Mouse (Mus musculus): ENCODE data around the gene Lbx2. TPM values are rescaled to one million over a fixed set of nuclear protein-coding genes. Genes with fewer than 3 reads are reported as not detected.

Lbx2 gene
- polyA plus RNA-seq, 1 experiment from 2014 or later, result 0.55 TPM

DNA sequence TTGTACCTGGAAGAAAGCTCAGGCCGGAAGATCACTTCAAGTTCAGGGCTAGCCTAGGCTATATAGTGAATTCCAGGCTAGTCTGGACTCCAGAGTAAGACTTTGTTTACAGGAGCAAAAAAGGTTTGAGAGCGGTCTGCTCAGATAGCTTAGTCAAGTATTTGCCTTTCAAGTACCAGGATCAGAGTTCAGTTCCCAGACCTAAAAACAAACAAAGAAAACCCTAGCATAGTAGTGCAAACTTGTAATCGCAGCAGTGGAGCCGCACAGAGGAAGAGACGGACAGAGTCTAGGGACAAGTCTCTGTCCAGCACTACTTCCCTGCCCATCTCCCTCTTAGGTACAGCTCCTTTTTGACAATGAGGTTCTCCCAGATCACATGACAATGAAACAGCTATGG is 6.0 kb upstream of the Lbx2 start:
- peaks cover 13% of the 10 kb centered on the region for H3K4me1 ChIP-seq
- no peak overlapping the region for H3K27ac ChIP-seq
- no peaks in the 10 kb centered on the region for H3K9me3 ChIP-seq
- peaks cover 29% of the 10 kb centered on the region for H3K36me3 ChIP-seq
- WGBS, result 93% methylated on average over 5 of the region's 5 CpGs
- H3K27me3 ChIP-seq (ENCODE audit: insufficient read depth, poor library complexity, severe bottlenecking), result peaks cover 73% of the 10 kb centered on the region
- no peak for DNase-seq (ENCODE audit: low spot score)
- H3K4me3 ChIP-seq, result no peak overlapping the region

DNA sequence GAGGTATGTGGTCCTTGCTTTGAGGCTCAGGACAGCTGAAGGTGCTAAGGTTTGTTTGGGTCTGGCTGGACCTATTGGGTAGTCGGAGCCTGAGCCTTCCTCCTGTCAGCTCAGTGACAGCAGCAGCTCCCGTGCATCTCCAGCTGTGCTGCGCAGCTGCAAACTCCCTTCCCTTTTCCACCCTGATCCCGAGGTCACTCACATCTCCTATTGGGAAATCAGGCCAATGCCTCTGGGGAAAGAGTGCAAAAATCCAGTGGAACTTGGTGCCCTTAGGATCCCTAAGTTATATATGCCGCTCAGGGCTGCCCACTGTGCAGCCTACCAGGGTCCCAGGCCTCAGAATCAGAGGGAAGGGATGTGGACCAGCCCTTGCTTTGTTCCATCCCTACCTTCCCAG is 2.7 kb upstream of the Lbx2 start:
- Histone ChIP-seq H3K36me3 (peaks cover 29% of the 10 kb centered on the region), H3K27me3 (ENCODE audit: insufficient read depth, poor library complexity, severe bottlenecking) (peaks cover 85% of the 10 kb centered on the region), H3K27ac (no peak overlapping the region), H3K4me1 (peaks cover 39% of the 10 kb centered on the region), H3K9me3 (no peaks in the 10 kb centered on the region), H3K4me3 (no peak overlapping the region)
- 11% methylated on average over 5 of the region's 5 CpGs for WGBS
- no peak for DNase-seq (ENCODE audit: low spot score)

DNA sequence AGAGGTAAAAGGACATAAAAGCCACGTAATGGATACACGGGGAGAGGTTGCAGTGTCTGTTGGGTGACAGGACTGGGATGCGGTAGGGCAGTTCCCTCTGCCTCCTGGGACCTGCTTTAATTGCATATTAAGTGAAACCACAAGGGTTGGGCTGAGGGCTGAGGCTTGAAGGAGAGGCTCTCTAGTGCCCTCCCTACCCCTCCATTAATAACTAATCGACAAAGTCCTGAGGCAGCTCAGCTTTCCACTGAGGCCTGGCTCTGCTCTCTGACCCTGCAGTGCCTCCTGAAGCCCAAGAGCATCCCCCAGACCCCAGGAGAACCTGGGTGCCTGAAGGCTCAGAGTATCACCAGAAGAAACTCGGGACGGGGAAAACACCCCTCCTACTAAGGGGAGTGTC is 1.7 kb upstream of the Lbx2 start:
- peaks cover 32% of the 10 kb centered on the region for H3K4me1 ChIP-seq
- H3K27me3 ChIP-seq (ENCODE audit: insufficient read depth, poor library complexity, severe bottlenecking), result peaks cover 92% of the 10 kb centered on the region
- H3K4me3 ChIP-seq, result no peak overlapping the region
- H3K27ac ChIP-seq, result no peak overlapping the region
- 9% methylated on average over 6 of the region's 6 CpGs for WGBS
- DNase-seq (ENCODE audit: low spot score), result no peak
- H3K9me3 ChIP-seq, result no peaks in the 10 kb centered on the region
- peaks cover 29% of the 10 kb centered on the region for H3K36me3 ChIP-seq

DNA sequence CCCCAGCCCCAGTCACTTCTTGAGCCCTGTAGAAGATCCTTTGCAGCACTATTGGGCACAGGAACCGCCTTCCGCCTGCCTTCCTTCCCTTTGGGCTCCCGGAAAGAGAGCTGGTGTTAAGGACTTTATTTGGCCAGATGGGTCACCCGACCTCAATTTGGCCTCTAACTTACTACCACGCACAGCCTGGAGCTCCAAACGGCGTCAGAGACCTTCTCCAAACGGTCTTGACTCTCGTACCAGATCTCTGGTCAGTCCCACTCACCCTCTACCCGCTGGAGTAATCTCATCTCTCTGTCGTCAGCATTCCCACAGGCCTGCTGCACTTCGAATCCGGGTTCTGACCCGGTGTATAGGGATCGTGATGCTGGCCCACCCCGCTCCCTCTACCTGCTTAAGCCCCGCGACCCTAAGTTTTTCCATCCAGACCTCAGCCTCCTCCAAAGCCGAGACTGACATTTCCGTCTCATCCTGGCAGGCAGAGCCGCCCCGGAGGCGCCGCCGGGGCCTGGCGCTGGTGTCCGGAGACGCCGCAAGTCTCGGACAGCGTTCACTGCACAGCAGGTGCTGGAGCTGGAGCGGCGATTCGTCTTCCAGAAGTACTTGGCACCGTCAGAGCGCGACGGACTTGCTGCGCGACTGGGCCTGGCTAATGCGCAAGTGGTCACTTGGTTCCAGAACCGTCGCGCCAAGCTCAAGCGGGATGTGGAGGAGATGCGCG is 1.2 kb downstream of the Lbx2 start:
- peaks cover 29% of the 10 kb centered on the region for H3K4me1 ChIP-seq
- H3K4me3 ChIP-seq, result peak overlapping the region; percentile 55
- H3K27me3 ChIP-seq (ENCODE audit: insufficient read depth, poor library complexity, severe bottlenecking), result peaks cover 79% of the 10 kb centered on the region
- WGBS, result 2% methylated on average over 47 of the region's 47 CpGs
- no peak for DNase-seq (ENCODE audit: low spot score)
- H3K9me3 ChIP-seq, result no peaks in the 10 kb centered on the region
- H3K27ac ChIP-seq, result no peak overlapping the region; the same call in 1 of the 2 replicates
- peaks cover 3% of the 10 kb centered on the region for H3K36me3 ChIP-seq

DNA sequence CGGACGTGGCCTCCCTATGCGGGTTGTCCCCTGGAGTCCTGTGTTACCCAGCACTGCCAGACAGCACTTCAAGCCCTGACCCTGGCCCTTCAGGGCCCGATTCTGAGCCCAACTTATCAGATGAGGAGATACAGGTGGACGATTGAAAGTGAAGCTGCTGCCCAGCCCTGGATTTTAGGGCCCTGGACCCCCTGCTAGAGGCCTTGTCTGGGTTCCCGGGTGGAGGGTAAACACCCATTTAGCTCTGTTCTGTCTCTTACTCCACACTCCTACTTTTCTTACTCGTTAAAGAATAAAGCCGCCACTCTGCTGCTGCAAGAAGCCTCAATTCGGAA is 1.7 kb downstream of the Lbx2 start:
- Histone ChIP-seq H3K36me3 (no peaks in the 10 kb centered on the region), H3K9me3 (no peaks in the 10 kb centered on the region), H3K4me1 (peaks cover 29% of the 10 kb centered on the region), H3K27ac (no peak overlapping the region), H3K4me3 (peak overlapping the region; percentile 55), H3K27me3 (ENCODE audit: insufficient read depth, poor library complexity, severe bottlenecking) (peaks cover 79% of the 10 kb centered on the region)
- 10% methylated on average over 9 of the region's 9 CpGs for WGBS
- DNase-seq (ENCODE audit: low spot score), result no peak

DNA sequence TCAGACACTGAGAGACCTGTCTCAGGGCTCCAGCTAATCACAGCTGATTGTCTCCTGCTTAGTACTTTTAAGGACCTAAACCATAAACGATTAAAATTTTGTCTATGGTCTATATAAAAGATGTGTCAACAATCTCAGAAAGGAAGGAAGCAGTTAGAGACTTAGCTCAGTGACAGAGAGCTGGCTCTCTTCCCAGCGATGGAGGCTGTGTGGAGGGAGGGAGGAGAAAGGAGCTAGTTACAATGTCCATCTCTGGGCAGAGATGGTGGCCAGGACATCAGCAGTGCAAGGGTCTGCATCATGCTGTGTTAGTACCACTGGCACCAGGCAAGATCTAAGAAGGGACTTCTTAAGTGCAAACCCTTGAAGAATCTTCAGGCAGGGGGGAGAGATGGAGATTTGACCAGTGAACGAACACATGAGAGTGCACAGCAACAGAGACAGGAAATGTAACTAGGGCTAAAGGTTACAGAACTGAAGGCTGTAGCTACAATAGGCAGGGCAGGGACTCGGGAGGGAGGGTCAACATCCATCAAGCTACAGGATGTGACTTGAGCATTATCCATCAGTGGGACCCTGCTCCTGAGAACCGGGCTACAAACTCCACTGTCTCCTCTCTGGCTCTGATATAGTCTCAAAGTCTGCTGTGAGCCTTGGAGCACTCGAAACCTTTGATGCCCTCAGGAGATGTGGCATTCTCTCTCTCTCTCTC is 6.4 kb downstream of the Lbx2 start:
- peaks cover 54% of the 10 kb centered on the region for H3K27me3 ChIP-seq (ENCODE audit: insufficient read depth, poor library complexity, severe bottlenecking)
- no peaks in the 10 kb centered on the region for H3K9me3 ChIP-seq
- no peak for DNase-seq (ENCODE audit: low spot score)
- 33% methylated on average over 6 of the region's 6 CpGs for WGBS
- no peaks in the 10 kb centered on the region for H3K36me3 ChIP-seq
- no peak overlapping the region for H3K27ac ChIP-seq
- H3K4me3 ChIP-seq, result no peak overlapping the region
- peaks cover 12% of the 10 kb centered on the region for H3K4me1 ChIP-seq

DNA sequence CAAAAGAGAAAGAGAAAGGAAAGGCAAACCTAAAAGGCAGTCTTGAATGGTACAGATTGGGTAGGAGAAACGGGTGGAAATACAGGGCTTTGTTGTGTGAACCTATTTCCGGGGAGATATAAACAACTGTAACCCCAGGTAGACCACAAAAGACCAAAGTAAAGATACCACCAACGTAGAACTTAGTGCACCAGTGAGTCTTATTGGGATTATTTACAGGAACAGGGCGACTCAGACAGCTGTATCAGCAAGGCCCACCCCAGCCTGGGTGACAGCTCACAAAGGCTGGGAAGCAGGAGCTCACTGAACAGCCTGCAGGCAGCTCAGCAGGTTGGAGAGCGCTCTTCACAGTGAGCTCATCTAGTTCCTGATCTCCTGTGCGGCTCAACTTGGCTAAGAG is 9.8 kb downstream of the Lbx2 start:
- WGBS, result 43% methylated on average over 6 of the region's 6 CpGs
- no peak overlapping the region for H3K4me3 ChIP-seq
- no peaks in the 10 kb centered on the region for H3K36me3 ChIP-seq
- DNase-seq (ENCODE audit: low spot score), result no peak
- H3K27ac ChIP-seq, result no peak overlapping the region
- H3K27me3 ChIP-seq (ENCODE audit: insufficient read depth, poor library complexity, severe bottlenecking), result peaks cover 37% of the 10 kb centered on the region; the same call in 1 of the 2 replicates
- no peaks in the 10 kb centered on the region for H3K9me3 ChIP-seq
- peaks cover 3% of the 10 kb centered on the region; the same call in 1 of the 2 replicates for H3K4me1 ChIP-seq

DNA sequence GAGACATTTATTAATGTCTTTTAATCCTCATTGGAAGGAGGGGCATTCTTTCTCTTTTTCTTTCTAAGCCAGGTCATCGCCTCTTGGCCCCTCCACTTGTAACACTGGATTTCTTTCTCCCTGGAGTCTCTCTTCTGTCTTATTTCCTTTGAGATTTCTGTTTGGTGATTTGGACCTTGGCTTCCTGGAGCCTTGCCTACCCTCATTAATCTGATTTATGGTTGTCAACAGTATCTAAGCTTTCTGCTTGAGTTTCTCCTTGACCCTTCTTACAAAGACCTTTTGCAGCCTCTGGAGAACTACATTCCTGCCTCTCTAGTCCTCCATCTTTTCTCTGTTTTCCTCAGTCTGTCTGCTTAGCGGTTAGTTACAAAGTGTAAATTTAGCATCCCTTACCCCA is 12.2 kb downstream of the Lbx2 start:
- Histone ChIP-seq H3K36me3 (no peaks in the 10 kb centered on the region), H3K4me1 (peaks cover 23% of the 10 kb centered on the region), H3K9me3 (no peaks in the 10 kb centered on the region), H3K27ac (no peak overlapping the region), H3K4me3 (no peak overlapping the region), H3K27me3 (ENCODE audit: insufficient read depth, poor library complexity, severe bottlenecking) (peaks cover 38% of the 10 kb centered on the region; the same call in 1 of the 2 replicates)
- DNase-seq (ENCODE audit: low spot score), result no peak
- 79% methylated on average over 2 of the region's 2 CpGs for WGBS

DNA sequence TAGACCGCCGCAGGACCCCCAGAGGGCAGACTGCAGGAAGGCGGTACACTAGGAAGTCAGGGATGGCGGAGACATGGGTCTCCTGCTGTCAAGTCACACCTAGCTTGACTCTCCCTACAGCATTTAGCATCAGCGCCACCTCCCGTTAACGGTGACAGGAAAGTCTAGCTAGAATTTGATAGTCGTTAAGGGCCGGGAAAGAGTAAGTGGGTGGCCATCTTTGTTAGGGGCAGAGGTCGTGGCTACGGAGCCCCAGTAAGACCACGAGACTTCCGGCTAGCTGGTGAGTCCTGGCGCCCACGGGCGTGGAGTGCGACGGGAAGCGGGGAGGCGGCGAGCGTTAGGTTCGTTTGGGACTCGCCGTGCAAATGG is 15.1 kb downstream of the Lbx2 start, which contains the start of the genes Ccdc142 and Gm42688:
Ccdc142 (plus strand) TSS at position 286 of the 372 bp plus-strand sequence.
Gm42688 (plus strand) TSS at position 302 of the 372 bp plus-strand sequence.
- H3K36me3 ChIP-seq, result 0 out of 2 replicates have a peak, but pooled peaks cover 2% of the 10 kb centered on the region
- H3K27me3 ChIP-seq (ENCODE audit: insufficient read depth, poor library complexity, severe bottlenecking), result peaks cover 23% of the 10 kb centered on the region; the same call in 1 of the 2 replicates
- H3K27ac ChIP-seq, result peak within 1 kb of the TSS; percentile 93
- peaks cover 24% of the 10 kb centered on the region for H3K4me1 ChIP-seq
- H3K9me3 ChIP-seq, result no peaks in the 10 kb centered on the region
- peak within 1 kb of the TSS; percentile 79 for H3K4me3 ChIP-seq
- WGBS, result under 1% methylated on average over 25 of the region's 25 CpGs
- peak; percentile 94 for DNase-seq (ENCODE audit: low spot score)

DNA sequence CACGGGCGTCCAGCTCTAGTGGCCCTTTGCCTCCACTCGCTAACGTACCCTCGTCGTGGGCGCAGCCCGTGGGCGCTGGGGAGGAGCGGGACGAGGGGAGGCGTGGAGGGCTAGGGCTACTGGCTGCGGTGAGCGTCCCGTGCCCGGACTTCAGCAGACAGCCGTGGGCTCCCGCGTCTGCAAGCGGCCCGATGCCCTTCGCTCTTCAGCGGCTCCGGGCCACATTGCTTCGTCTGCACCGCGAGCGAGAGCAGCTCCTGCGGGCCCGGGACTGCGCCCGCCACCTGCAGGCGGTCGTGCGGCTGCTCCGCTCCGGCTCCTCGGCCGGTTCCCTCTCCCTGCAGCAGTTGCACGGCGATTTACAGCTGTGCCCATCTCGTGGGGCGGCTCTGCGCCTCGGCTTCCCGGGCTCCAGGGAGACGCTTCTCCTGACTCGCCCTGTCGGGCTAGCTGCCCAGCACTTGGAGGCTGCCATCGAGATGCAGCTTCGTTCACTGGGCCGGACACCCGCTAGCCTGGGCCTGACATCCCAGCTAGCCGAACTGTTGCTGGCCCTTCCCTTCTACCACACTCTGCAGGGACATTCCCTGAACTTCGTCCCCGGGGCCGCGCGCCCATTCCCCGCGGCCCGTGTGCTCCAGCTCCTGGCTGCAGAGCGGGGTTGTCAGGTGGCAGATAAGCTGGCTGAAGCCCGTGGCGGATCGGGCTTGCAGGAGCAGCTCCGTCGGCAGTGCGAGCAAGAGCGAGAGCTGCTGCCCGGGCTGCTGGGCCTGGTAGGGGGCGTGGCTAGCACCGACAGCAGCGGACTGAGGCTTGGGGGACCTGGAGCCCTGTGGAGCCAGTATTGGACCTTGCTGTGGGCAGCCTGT is 15.8 kb downstream of the Lbx2 start:
- H3K27me3 ChIP-seq (ENCODE audit: insufficient read depth, poor library complexity, severe bottlenecking), result peaks cover 20% of the 10 kb centered on the region; the same call in 1 of the 2 replicates
- under 1% methylated on average over 74 of the region's 74 CpGs for WGBS
- peak overlapping the region; percentile 93 for H3K27ac ChIP-seq
- H3K4me1 ChIP-seq, result peaks cover 24% of the 10 kb centered on the region
- DNase-seq (ENCODE audit: low spot score), result peak; percentile 88
- H3K4me3 ChIP-seq, result peak overlapping the region; percentile 79
- 0 out of 2 replicates have a peak, but pooled peaks cover 5% of the 10 kb centered on the region for H3K36me3 ChIP-seq
- no peaks in the 10 kb centered on the region for H3K9me3 ChIP-seq

DNA sequence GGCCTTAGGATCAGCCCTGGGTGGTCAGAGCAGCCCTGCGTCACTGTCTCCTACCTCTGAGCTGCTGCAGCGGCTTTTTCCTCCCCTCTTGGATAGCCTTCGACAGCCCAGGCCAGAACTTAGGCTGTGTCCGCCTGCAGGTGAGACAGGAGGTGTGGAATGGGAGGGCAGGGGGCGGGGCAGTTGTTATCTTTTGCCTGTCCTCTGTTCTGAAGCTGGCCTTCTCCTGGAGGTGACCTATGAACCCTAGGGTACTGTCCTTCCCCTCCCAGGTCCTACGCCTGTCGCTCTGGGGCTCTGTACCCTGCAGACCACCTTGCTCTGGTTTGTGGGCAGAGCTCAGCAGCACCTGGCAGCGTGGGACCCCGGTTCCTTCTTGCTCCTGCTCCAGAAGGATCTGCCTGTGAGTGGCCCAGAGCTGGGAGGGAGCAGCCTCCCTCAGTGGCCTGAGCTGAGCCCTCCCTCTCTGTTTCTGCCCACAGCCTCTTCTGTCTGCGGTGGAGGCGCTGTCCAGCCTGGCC is 17.0 kb downstream of the Lbx2 start:
- no peak for DNase-seq (ENCODE audit: low spot score)
- Histone ChIP-seq H3K36me3 (peaks cover 11% of the 10 kb centered on the region; the same call in 1 of the 2 replicates), H3K27ac (no peak overlapping the region), H3K4me3 (peak overlapping the region; percentile 79), H3K9me3 (no peaks in the 10 kb centered on the region), H3K27me3 (ENCODE audit: insufficient read depth, poor library complexity, severe bottlenecking) (peaks cover 20% of the 10 kb centered on the region; the same call in 1 of the 2 replicates), H3K4me1 (peaks cover 34% of the 10 kb centered on the region)
- WGBS, result 35% methylated on average over 11 of the region's 11 CpGs

DNA sequence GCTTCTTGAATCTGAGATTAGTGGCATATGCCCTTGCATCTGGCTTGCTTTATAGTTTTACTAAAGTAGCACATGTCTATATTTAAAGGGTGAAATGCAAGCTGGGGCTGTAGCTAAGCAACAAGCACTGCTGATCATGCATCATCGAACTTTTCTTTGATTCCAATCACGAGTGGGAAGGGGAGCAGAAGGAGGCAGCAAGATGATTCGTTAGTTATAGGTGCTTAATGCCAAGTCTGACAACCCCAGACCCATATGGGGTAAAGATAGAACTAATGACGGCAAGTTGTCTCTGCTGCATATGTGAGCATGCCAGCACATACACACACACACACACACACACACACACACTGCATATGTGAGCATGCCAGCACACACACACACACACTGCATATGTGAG is 18.0 kb downstream of the Lbx2 start:
- 87% methylated on average over 4 of the region's 4 CpGs for WGBS
- no peaks in the 10 kb centered on the region for H3K9me3 ChIP-seq
- H3K27ac ChIP-seq, result no peak overlapping the region
- H3K4me3 ChIP-seq, result no peak overlapping the region
- peaks cover 13% of the 10 kb centered on the region; the same call in 1 of the 2 replicates for H3K27me3 ChIP-seq (ENCODE audit: insufficient read depth, poor library complexity, severe bottlenecking)
- no peak for DNase-seq (ENCODE audit: low spot score)
- H3K36me3 ChIP-seq, result peaks cover 11% of the 10 kb centered on the region; the same call in 1 of the 2 replicates
- H3K4me1 ChIP-seq, result peaks cover 39% of the 10 kb centered on the region
